Mouse (Mus musculus) erythroblast, adult 5-6 weeks (primary cell): ENCODE data around the gene AC124502.3. TPM values are rescaled to one million over a fixed set of nuclear protein-coding genes. Genes with fewer than 3 reads are reported as not detected.
"Not testable (repeated sequence)": the region's sequence is repeated elsewhere in the genome, so short reads cannot be mapped to it uniquely, and the experiment has no call there.

ENCODE experiments used
- ATAC-seq: replicated peaks from 2 replicates; pipeline ENCODE4 v1.8.0; 2016; ENCODE audit warnings: moderate number of reproducible peaks, mild to moderate bottlenecking, moderate TSS enrichment, inconsistent platforms; ENCODE audit not compliant: poor library complexity, low FRiP score, severe bottlenecking
- total RNA-seq, 2 experiments: library from RNA; stranded (forward) in 1 of 2; stranded (reverse) in 1 of 2; fragments of 150-400 nt in 1 of 2; fragments of 200-764, 138-1000 nt in 1 of 2; gene quantifications; 2 replicates each; pipeline versions ENCODE4 v1.2.3 to v1.2.4; 2015 to 2017; ENCODE audit warnings: low replicate concordance in 2 of 2

Gene AC124502.3
- total RNA-seq, 2 experiments from 2014 or later = 0.38 to 1.7 TPM

GRCm38 (mm10) chr19:5073028-5073427 lies 34.3 kb downstream of the AC124502.3 start:
- 0 out of 2 replicates have a peak, but pooled peaks have one; percentile 40 for ATAC-seq

- ATAC-seq = no peak
Observed at GRCm38 (mm10) chr19:5073518-5073917, 34.8 kb downstream of the AC124502.3 start.

DNA sequence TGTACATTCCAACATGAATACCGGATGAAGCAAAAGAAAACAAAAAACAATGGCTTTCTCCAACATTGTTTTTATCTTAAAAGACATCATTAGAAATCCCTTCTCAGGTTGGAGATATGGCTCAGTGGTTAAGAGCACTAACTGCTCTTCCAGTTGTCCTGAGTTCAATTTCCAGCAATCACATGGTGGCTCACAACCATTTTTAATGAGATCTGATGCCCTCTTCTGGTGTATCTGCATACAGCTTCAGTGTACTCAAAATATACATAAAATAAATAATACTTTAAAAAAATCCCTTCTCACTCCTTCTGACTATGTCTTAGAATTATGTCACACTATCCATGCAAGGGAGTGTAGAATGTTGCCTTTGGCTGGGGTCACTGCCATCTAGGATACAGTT lies 40.6 kb downstream of the AC124502.3 start:
- ATAC-seq = no peak

DNA sequence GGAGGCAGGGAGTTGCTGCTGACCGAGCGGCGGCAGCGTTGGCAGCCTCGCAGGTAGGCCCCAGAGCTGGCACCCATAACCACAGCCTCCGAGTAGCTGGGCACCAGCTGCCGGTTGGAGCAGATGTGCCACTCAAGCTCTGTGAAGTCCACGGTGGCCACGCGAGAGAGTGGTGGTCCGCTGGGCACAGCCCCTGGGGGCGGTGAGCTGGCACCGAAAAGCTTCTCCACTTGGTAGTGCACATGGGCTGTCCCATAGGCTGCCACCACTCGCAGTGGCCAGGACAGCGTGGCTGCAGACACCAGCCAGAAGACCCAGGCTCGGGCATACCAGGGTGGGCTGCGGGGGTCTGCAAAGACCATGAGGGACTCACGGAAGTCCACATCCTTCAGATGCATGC lies 43.3 kb downstream of the AC124502.3 start:
- no peak for ATAC-seq

DNA sequence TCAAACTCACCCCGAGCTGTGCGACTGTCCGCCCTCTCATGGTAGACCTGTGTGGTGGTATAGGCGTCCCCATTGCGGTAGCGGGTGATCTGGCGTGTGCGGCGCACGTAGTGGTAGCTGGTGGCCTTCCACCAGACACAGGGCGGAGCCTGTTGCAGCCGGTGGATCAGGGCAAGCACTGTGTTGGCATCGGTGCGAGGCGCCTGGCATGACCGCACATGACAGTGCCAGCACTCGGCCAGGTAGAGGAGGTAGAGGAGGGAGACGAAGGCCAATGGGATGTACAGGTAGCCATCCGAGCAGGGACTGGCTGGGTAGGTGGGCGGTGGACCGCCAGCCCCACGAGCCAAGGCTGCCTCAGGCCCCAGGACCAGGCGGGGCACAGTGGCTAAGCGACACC lies 43.9 kb downstream of the AC124502.3 start:
- ATAC-seq = no peak

GRCm38 (mm10) chr19:5083961-5084833 lies 45.5 kb downstream of the AC124502.3 start:
- no peak for ATAC-seq

- ATAC-seq = no peak
Observed at GRCm38 (mm10) chr19:5084834-5085144, 46.1 kb downstream of the AC124502.3 start.

GRCm38 (mm10) chr19:5085145-5085863 lies 46.6 kb downstream of the AC124502.3 start, which contains the start of gene Tmem151a:
Gene Tmem151a (minus strand): TSS chr19:5085531.
- 0 out of 2 replicates have a peak, but pooled peaks have one; percentile 33 for ATAC-seq

GRCm38 (mm10) chr19:5086533-5086932 lies 47.8 kb downstream of the AC124502.3 start:
- ATAC-seq = not testable (repeated sequence)

- ATAC-seq = peak; percentile 88
Observed at GRCm38 (mm10) chr19:5087884-5088728, 49.4 kb downstream of the AC124502.3 start, which contains the start of gene Yif1a. Gene Yif1a (plus strand): TSS chr19:5088538.

GRCm38 (mm10) chr19:5089324-5089723 lies 50.6 kb downstream of the AC124502.3 start:
- ATAC-seq = no peak

GRCm38 (mm10) chr19:5092083-5092482 lies 53.4 kb downstream of the AC124502.3 start:
- no peak for ATAC-seq

DNA sequence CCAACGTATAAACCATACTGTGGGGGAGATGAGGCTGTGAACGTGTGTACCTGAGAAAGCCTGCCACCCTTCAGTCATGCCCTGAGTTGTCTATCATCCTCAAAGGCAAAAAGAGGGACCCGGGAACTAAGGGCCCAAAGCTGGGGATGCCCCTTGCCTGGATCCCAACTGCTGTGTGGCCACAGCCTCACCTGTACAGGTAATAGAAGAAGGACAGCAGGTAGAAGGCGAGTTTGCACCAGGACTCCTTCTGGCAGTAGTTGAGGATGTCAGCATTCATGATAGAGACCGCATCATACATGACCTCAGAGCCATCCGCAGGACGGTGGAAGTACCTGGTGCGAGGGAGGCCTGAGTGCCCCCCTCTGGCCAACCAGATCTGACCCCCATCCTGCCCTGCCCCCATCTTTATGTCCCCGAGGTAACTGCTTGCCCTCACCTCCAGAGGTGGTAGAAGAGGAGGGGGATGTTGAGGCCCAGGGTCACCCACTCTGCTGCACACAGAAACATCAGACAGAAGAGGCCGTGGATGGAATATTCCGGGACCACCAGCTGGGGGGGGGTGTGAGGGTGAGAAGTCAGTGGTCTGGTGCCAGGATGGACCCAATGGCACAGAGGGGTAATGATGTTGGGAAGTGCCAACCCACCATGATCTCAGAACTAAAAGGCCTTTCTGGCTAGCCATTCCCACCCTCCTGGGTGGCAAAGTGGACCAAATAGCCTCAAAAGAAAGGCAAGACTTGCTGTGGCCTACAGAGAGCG lies 55.0 kb downstream of the AC124502.3 start:
- 0 out of 2 replicates have a peak, but pooled peaks have one; percentile 2 for ATAC-seq

DNA sequence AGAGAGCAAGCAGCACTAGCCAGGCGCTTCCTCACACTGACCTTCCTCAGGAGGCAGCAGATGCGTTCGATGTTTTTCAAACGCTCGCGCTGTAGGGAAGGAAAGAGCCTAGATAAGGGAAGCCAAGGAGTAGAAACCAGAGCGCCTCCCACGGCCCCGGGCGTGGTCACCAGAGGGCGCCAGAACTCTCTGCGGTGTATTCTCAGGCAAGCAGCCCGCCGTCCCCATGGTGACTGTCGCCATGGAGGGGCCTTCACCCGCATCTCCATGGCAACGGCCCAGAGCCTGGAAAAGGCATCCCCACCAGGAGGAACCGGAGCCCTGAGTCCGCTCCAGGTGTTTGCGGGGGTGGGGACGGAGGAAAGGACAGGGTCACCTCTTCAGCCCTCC lies 55.5 kb downstream of the AC124502.3 start:
- ATAC-seq = peak; percentile 74

DNA sequence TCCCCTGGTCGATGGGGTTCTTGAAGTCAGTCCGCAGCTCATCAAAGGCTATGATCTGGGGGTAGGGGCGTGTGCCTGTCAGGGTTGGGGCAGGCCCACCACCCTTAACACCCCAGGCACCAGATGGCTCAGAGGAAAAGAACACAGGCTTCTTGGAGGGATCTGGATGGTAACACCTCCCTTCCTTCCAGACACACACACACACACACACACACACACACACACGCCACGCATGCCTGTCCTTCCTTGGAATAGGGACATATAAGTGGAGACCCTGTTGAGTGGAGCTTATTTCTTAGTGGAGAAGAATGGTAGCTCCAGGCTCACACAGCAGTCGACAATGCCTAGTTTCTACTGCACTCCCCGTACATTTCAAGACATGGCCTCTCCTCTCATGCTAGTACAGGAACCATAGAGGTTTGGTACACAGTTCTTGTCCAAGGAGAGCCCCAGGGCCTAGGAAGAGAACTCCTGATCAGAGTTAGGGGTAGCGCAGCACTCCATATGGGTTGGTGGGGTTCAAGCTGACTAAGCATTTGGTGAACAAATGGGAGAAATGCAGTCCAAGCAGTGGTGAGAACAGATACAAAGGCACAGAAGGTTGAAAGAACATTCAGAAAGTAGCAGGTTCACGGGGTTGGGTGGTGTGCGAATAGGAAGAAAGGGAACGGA lies 56.2 kb downstream of the AC124502.3 start:
- no peak for ATAC-seq

DNA sequence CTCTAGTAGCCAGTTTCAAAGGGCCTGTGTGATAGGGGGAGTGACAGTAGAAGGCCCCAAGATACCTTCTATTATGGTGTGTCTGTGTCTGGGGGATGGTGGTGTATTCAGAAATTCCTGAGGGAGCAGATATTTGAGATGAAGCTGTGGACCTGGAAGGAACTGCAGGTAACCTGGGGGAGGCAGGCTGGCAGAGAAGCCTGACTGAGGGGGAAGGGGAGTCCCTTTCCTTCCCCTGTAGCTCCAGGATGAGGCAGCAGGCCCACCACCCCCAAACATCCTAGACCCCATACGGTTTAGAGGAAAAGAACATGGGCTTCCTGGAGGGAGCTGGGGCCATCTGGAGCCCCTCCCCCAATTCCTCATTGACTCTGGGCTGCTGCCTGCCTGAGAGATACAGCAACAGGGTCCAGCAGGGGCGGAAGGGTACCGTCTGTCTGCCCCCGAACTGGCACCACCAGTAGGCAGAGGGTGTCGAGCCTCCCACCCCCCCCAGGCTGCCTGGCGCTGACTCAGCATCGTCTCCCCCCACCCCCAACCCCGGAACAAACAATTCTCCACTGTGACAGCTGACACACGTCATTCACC lies 57.3 kb downstream of the AC124502.3 start:
- no peak for ATAC-seq

- ATAC-seq = no peak
Observed at GRCm38 (mm10) chr19:5097521-5098362, 59.1 kb downstream of the AC124502.3 start.
